Mouse (Mus musculus) CH12.LX (cell line): ENCODE data around the gene Ell. TPM values are rescaled to one million over a fixed set of nuclear protein-coding genes. Genes with fewer than 3 reads are reported as not detected.
A peak's percentile ranks its signal among the peaks of the same experiment; 100 is the strongest.
"Not testable (repeated sequence)": the region's sequence is repeated elsewhere in the genome, so short reads cannot be mapped to it uniquely, and the experiment has no call there.

ENCODE experiments used
- DNase-seq: peaks from one replicate; pipeline ENCODE4 v3.0.0-alpha.2; 2013; ENCODE audit errors: extremely low read depth
- H3K27ac ChIP-seq: 2 replicates; pipeline ENCODE4 v1.5.1; 2012; ENCODE audit warnings: low read depth, mild to moderate bottlenecking, control low read depth, moderate library complexity; ENCODE audit not compliant: insufficient read depth
- H3K27me3 ChIP-seq: replicated peaks from 2 replicates; pipeline ENCODE3; 2012; ENCODE audit warnings: inconsistent platforms
- H3K36me3 ChIP-seq, 2 experiments: replicated peaks in 1 of 2; 2 replicates each; pipeline versions ENCODE3 to v1.6.1; 2012; ENCODE audit warnings: inconsistent platforms in 1 of 2, low read length in 1 of 2, mild to moderate bottlenecking in 1 of 2, mixed read lengths in 1 of 2, moderate library complexity in 1 of 2; ENCODE audit not compliant: control insufficient read depth in 1 of 2, insufficient read depth in 1 of 2
- H3K4me1 ChIP-seq, 2 experiments: 2 replicates each; pipeline ENCODE4 v1.6.1; 2012; ENCODE audit warnings: inconsistent platforms in 1 of 2, moderate library complexity in 1 of 2; ENCODE audit not compliant: insufficient read depth in 2 of 2, control insufficient read depth in 1 of 2
- H3K4me2 ChIP-seq: 2 replicates; pipeline ENCODE4 v1.6.1; 2012; ENCODE audit warnings: low read depth, mild to moderate bottlenecking, control low read depth; ENCODE audit not compliant: poor library complexity, insufficient read depth, severe bottlenecking
- H3K4me3 ChIP-seq, 3 experiments: fragments of 150-350 bp in 1 of 3; sonication (generic) in 1 of 3; replicated peaks in 1 of 3; 2 replicates each; pipeline versions ENCODE3 to v1.5.1; 2011 to 2012; ENCODE audit warnings: low read depth in 2 of 3, low read length in 2 of 3, mild to moderate bottlenecking in 2 of 3, moderate library complexity in 2 of 3, control low read depth in 1 of 3, improper control_type of control experiment in 1 of 3, inconsistent platforms in 1 of 3, mixed read lengths in 1 of 3; ENCODE audit not compliant: poor library complexity in 1 of 3
- H3K79me2 ChIP-seq: replicated peaks from 2 replicates; pipeline ENCODE4 v1.6.1; 2012; ENCODE audit warnings: mild to moderate bottlenecking, moderate library complexity; ENCODE audit not compliant: control insufficient read depth, poor library complexity, insufficient read depth, severe bottlenecking; ENCODE audit errors: extremely low read depth
- H3K9ac ChIP-seq: 2 replicates; pipeline ENCODE4 v1.6.1; 2012; ENCODE audit warnings: low read depth, mild to moderate bottlenecking, control low read depth, moderate library complexity; ENCODE audit not compliant: insufficient read depth
- H3K9me3 ChIP-seq: replicated peaks from 2 replicates; pipeline ENCODE3; 2012; ENCODE audit warnings: low read length, inconsistent platforms, mixed read lengths
- BHLHE40 ChIP-seq: IDR thresholded peaks from 2 replicates; pipeline ENCODE4 v1.6.1; 2011; ENCODE audit warnings: mild to moderate bottlenecking, low read depth, low read length, improper control_type of control experiment
- CHD2 ChIP-seq: IDR thresholded peaks from 2 replicates; pipeline ENCODE4 v1.6.1; 2011; ENCODE audit warnings: low read length, improper control_type of control experiment
- CTCF ChIP-seq, 2 experiments: IDR thresholded peaks in 1 of 2; conservative IDR thresholded peaks in 1 of 2; 2 replicates each; pipeline ENCODE4 v1.5.1; 2011 to 2012; ENCODE audit warnings: low read depth in 2 of 2, low read length in 2 of 2, improper control_type of control experiment in 1 of 2, inconsistent platforms in 1 of 2, mild to moderate bottlenecking in 1 of 2, moderate library complexity in 1 of 2
- E2F4 ChIP-seq: IDR thresholded peaks from 2 replicates; pipeline ENCODE4 v1.6.1; 2011; ENCODE audit warnings: low read depth, low read length, improper control_type of control experiment; ENCODE audit not compliant: insufficient replicate concordance
- ELF1 ChIP-seq: IDR thresholded peaks from 2 replicates; pipeline ENCODE4 v1.6.1; 2014; ENCODE audit warnings: low read depth, mild to moderate bottlenecking, inconsistent platforms, low read length, improper control_type of control experiment
- HCFC1 ChIP-seq: IDR thresholded peaks from 2 replicates; pipeline ENCODE4 v1.6.1; 2012; ENCODE audit warnings: low read depth, mild to moderate bottlenecking, inconsistent platforms, low read length, improper control_type of control experiment
- IRF4 ChIP-seq: IDR thresholded peaks from 2 replicates; pipeline ENCODE4 v1.6.1; 2014; ENCODE audit warnings: low read depth, mild to moderate bottlenecking, inconsistent platforms, low read length, improper control_type of control experiment
- MAX ChIP-seq: IDR thresholded peaks from 2 replicates; pipeline ENCODE4 v1.6.1; 2011; ENCODE audit warnings: low read length, improper control_type of control experiment
- MAZ ChIP-seq: IDR thresholded peaks from 2 replicates; pipeline ENCODE4 v1.6.1; 2012; ENCODE audit warnings: low read depth, mild to moderate bottlenecking, inconsistent platforms, low read length, improper control_type of control experiment, moderate library complexity
- MEF2A ChIP-seq: IDR thresholded peaks from 2 replicates; pipeline ENCODE4 v1.6.1; 2014; ENCODE audit warnings: low read depth, mild to moderate bottlenecking, inconsistent platforms, low read length, improper control_type of control experiment, borderline replicate concordance
- NRF1 ChIP-seq: IDR thresholded peaks from 2 replicates; pipeline ENCODE4 v1.6.1; 2014; ENCODE audit warnings: low read depth, mild to moderate bottlenecking, inconsistent platforms, low read length, improper control_type of control experiment, moderate library complexity
- PAX5 ChIP-seq: IDR thresholded peaks from 2 replicates; pipeline ENCODE4 v1.6.1; 2012; ENCODE audit warnings: low read length, inconsistent platforms, mixed read lengths
- POLR2A ChIP-seq: IDR thresholded peaks from 2 replicates; pipeline ENCODE4 v1.6.1; 2011; ENCODE audit warnings: low read depth, mild to moderate bottlenecking, improper control_type of control experiment, low read length
- RAD21 ChIP-seq: IDR thresholded peaks from 2 replicates; pipeline ENCODE4 v1.6.1; 2011; ENCODE audit warnings: low read depth, mild to moderate bottlenecking, low read length, improper control_type of control experiment, moderate library complexity
- SIN3A ChIP-seq: IDR thresholded peaks from 2 replicates; pipeline ENCODE4 v1.6.1; 2012; ENCODE audit warnings: low read length, improper control_type of control experiment, inconsistent platforms
- SMC3 ChIP-seq: IDR thresholded peaks from 2 replicates; pipeline ENCODE4 v1.6.1; 2011; ENCODE audit warnings: low read depth, low read length, improper control_type of control experiment
- USF2 ChIP-seq: conservative IDR thresholded peaks from 2 replicates; pipeline ENCODE4 v1.6.1; 2011; ENCODE audit warnings: low read depth, low read length, improper control_type of control experiment
- ZC3H11A ChIP-seq: IDR thresholded peaks from 2 replicates; pipeline ENCODE4 v1.6.1; 2012; ENCODE audit warnings: low read depth, mild to moderate bottlenecking, inconsistent platforms, low read length, improper control_type of control experiment
- ZKSCAN1 ChIP-seq: IDR thresholded peaks from 2 replicates; pipeline ENCODE4 v1.6.1; 2012; ENCODE audit warnings: low read depth, inconsistent platforms, low read length, improper control_type of control experiment, borderline replicate concordance
- ZMIZ1 ChIP-seq: IDR thresholded peaks from 2 replicates; pipeline ENCODE4 v1.6.1; 2012; ENCODE audit warnings: low read depth, mild to moderate bottlenecking, inconsistent platforms, low read length, improper control_type of control experiment
- dilution Hi-C: fragments of 300-500 bp; cut with MboI; formaldehyde crosslinking; loops from 2 replicates; pipeline ENCODE4 v1.14.3; 2020; ENCODE audit warnings: low sequenced_read_pairs; ENCODE audit not compliant: extremely low pct_unique_long_range_greater_than_20kb, extremely low pct_ligation_motif_present
- in situ Hi-C: fragments of 300-500 bp; cut with MboI; formaldehyde crosslinking; loops from 3 replicates; pipeline ENCODE4 v1.14.3; 2019; ENCODE audit warnings: low sequenced_read_pairs, low pct_ligation_motif_present, low pct_unique_long_range_greater_than_20kb, mixed read lengths
- polyA plus RNA-seq: library from polyadenylated mRNA; unstranded; fragments of >175 nt; gene quantifications from 2 replicates; pipeline ENCODE4 v1.2.1, GENCODE M21; 2012; ENCODE audit warnings: low read depth; ENCODE audit not compliant: insufficient read length
- total RNA-seq, 2 experiments: library from RNA; depleted of rRNA; stranded (reverse); fragments of 300-350 nt in 1 of 2; fragments of >200 nt in 1 of 2; gene quantifications; 2 replicates each; pipeline ENCODE4 v1.2.3; 2012 to 2014

The Ell gene
- total and polyA plus RNA-seq, 3 experiments, result 6.5 to 17.9 (median 9.8) TPM

DNA sequence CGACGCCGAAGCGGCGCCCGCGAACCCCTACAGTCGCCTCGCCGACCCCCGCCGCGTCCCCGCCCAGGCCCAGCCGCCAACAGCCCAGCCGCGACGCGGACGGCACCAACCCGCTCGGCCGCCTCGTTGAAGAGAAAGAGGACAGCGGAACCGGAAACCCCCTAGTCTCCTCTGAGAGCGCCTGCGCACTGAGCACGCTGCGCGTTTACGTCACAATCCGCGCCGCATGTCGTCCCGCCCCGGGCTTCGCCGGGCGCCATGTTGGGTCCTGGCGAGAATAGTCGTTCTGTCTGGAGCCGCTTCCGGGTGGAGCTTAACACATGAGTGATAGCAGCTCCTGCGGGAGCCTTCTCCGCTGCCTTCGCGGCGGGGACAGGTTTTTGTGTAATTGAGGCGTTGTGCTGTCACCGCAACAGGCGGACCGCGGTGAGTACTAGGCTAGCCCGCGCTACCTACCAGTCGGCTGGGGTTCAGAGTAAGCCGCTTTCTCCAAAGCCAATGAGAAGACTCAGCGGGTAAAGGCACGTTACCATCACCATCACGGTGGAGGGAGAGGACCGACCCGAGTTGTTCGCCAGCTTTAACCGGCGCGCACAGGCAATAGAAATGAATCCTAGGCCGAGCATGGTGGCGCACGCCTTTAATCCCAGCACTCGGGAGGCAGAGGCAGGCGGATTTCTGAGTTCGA lies 28.9 kb upstream of the Ell start, which contains the start of gene Uba52 (continued):
- TF ChIP-seq NRF1 (peak; percentile 95), ZC3H11A (no peak), E2F4 (peak; percentile 86; the same call in 1 of the 2 replicates), MAZ (peak; percentile 100), CTCF (conservative IDR thresholded peaks at IDR 0.05 in 1 of 2, IDR thresholded peaks at IDR 0.05 in 1 of 2; ENCODE audit: low read depth in 2 of 2, low read length in 2 of 2) (no peak), MAX (peak; percentile 95), ZMIZ1 (peak; percentile 98), MEF2A (0 out of 2 replicates have a peak, but pooled peaks have one; percentile 51), USF2 (no peak), PAX5 (no peak), RAD21 (no peak), CHD2 (no peak)

DNA sequence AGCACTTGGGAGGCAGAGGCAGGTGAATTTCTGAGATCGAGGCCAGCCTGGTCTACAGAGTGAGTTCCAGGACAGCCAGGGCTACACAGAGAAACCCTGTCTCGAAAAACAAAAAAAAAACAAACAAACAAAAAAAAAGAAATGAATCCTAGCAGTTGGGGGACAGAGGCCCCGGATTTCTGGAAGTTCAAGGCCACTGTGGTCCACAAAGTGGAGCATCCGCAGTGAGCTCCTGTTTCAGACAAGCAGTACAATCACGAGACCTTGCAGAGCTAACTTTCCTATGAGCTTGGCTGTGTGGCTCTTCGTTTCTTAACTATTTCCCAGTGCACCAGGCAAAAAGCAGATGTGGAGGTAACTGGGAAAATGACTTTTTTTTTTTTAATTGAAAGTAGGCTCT lies 28.1 kb upstream of the Ell start:
- Histone ChIP-seq H3K9ac (peak overlapping the region; percentile 94), H3K79me2 (peaks cover 46% of the 10 kb centered on the region), H3K4me1 (peaks cover 24 to 49% of the 10 kb centered on the region in 2 experiments), H3K4me3 (peak overlapping the region; percentile 83 to 98 (median 87)), H3K27ac (0 out of 2 replicates have a peak overlapping the region, but pooled peaks have one; percentile 88), H3K4me2 (peak overlapping the region; percentile 57), H3K36me3 (peaks cover 47 to 61% of the 10 kb centered on the region in 2 experiments)
- DNase-seq, H3K9me3 ChIP-seq, in situ Hi-C loops, H3K27me3 ChIP-seq, dilution Hi-C loops: not testable (repeated sequence)
- TF ChIP-seq POLR2A (peak; percentile 23; the same call in 1 of the 2 replicates), BHLHE40 (peak; percentile 72), SIN3A (0 out of 2 replicates have a peak, but pooled peaks have one; percentile 32)

DNA sequence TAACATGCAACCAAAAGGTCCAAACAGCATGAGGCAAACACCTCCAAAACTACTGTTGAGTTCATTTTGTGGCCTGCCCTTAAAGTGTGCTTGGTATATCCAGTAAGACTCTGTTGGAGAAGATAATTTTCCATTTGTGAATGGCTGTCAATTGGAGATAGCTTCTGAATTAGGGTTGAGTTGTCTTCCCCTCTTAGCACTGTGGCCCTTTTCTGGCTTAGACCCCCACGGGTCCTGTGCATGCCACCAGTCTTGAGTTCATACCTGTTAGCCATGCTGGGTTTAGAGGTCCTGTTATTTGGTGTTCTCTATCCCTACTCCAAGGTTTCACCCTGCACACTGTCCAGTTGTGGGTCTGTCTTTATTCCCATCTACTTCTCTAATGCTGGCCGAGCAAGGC lies 27.5 kb upstream of the Ell start:
- dilution Hi-C loops, result no loop called here
- in situ Hi-C loops, result no loop called here

More for the DNA sequence above, 27.5 kb upstream of the Ell start:
- no peak for DNase-seq
- H3K4me1 ChIP-seq, result peaks cover 24 to 49% of the 10 kb centered on the region in 2 experiments
- no peaks in the 10 kb centered on the region for H3K27me3 ChIP-seq
- TF ChIP-seq SMC3, result no peak
- TF ChIP-seq ZKSCAN1, result no peak
- no peak for TF ChIP-seq SIN3A
- TF ChIP-seq HCFC1, result no peak
- no peak for TF ChIP-seq IRF4
- no peak for TF ChIP-seq ELF1
- peak overlapping the region; percentile 94 for H3K9ac ChIP-seq
- H3K4me2 ChIP-seq, result peak overlapping the region; percentile 57
- H3K9me3 ChIP-seq, result no peaks in the 10 kb centered on the region
- peaks cover 46% of the 10 kb centered on the region for H3K79me2 ChIP-seq
- peak overlapping the region; percentile 27; the same call in 1 of the 2 replicates for H3K27ac ChIP-seq
- peak overlapping the region; percentile 36 to 98 (median 87) for H3K4me3 ChIP-seq
- peaks cover 52 to 66% of the 10 kb centered on the region in 2 experiments for H3K36me3 ChIP-seq
